Mouse (Mus musculus): ENCODE measurements around the gene Opalin.

Gene Opalin

DNA sequence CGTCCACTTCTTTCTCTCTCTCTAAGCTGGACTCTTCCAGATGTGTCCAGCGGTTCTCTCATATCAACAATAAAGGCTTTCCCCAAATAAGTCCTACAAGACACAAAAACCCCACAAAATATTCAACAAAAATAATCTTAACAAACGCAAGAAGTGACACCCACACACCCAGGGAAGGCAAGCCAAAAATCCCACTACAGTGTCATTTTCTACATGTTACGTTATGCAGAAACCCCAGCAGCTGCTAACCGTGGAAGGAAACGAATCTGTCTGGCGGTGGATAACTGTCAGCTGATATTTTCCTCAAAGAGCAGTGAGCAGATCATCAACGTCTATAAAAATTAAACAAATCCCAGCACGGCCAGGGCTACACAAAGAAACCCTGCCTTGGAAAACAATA lies 62.9 kb downstream of the Opalin start:
- DNase-seq (ENCODE audit: low spot score): no peak

- no peak for DNase-seq (ENCODE audit: low spot score)
Observed at GRCm38 (mm10) chr19:41013591-41013990, 63.3 kb downstream of the Opalin start.
